Mouse (Mus musculus) retina, adult 2 months (tissue): ENCODE data around the gene Emilin1.
A peak's percentile ranks its signal among the peaks of the same experiment; 100 is the strongest.

Experiments used
- DNase-seq: peaks from one replicate; pipeline ENCODE4 v3.0.0-alpha.2; 2012; ENCODE audit warnings: low read depth, low spot score

The Emilin1 gene

DNA sequence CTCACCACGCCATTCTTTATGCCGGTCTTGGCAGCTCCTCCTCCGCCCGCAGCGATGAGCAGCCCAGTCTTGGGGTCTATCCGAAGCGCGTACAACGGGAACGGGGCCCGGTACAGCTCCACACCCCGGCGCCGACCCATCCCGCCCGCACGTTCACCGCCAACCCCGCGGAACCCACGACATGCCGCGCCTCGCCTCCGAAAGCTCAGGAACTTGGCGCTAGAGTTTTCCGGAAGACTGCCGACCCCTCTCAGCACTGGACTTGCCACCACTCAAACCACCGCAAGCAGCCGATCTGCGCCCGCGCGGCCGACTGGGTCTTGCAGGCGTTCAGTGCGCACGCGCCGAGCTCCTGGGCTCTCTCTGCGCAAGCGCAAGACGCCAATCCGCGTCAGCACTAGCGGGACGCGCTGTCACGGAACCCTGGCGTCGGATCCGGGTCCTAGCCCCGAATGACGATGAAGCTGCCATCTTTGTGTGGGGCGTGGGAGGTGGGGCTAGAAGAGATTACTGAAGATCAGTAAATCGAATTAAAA, 46.8 kb downstream of the Emilin1 start, which contains the start of gene Preb:
Preb (minus strand) TSS at position 396 of the 536 bp plus-strand sequence.
- peak; percentile 98 for DNase-seq

DNA sequence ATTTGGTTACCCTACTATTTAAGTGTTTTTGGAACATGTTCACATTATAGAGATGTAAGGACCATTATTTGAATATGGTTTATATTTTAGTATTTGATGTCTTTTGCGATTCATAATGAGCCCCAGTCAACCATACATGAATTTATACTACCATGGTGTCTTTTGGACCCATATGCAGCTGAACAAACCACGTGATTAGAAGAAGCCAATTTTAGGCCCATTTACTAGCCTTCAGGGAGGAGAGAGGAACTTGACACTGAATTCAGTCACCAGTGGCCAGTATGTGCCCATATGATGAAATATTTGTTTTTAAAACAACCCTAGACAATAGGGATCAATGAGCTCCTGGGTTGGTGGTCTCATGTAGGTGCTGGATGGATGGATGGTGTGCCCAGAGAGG, 47.6 kb downstream of the Emilin1 start:
- no peak for DNase-seq

DNA sequence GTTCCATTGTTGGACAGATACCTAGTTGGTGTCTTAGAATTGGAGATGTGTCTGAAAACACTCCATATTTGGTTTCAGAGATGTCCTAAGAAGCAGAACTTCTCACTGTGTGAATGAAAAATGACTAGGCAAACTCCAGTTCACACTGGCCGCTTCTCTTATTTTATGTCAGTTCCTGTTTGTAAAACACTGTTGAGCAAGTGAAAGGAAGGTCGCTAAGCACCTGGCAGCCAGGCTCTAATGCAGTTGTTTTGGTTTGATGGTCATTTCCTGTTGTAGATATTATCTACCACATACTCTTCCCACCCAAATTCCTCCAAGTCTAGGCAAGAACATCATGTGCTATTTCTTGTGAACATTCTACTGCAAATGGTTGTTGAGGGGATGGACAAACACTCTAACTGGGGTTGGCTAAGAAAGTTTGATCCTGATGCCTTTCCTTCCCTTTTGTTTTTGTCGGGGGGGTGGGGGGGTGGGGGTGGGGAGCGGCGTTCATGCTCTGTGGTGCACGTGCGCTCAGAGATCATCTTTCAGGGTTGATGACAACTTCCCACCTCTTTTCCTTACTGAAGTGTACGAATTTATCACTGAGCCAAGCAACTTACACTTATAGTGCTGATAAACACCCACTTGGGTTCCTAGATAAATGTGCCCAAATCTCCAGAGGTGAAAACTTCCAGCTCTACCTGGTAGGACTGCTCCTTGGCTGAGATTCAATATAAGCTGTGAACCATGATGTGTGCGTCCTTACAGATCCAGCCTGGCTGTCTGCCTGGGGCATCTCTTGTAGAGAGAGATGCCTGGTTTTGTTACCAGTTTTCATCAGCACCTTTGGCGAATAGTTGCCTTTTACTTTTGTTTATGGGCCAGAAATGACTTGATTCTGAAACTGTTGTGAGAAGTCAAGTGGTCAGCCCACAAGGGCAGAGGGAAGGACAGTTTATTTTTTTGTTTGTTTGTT, 48.6 kb downstream of the Emilin1 start:
- DNase-seq = no peak

DNA sequence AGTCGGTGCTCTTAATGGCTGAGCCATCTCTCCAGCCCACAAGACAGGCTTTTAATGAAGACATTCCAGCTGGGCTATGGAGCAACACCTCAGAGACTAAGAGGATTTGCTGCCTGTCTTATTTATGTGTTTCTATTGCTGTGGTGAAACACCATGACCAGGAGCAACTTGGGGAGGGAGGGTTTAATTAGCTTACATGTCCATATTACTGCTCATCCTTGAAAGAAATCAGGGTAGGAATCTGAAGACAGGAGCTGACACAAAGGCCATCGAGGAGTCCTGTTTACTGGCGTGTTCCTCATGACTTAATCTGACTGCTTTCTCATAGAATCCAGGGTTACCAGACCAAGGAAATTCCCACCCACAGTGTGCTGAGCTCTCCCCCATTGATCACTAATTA, 50.7 kb downstream of the Emilin1 start:
- DNase-seq = no peak

DNA sequence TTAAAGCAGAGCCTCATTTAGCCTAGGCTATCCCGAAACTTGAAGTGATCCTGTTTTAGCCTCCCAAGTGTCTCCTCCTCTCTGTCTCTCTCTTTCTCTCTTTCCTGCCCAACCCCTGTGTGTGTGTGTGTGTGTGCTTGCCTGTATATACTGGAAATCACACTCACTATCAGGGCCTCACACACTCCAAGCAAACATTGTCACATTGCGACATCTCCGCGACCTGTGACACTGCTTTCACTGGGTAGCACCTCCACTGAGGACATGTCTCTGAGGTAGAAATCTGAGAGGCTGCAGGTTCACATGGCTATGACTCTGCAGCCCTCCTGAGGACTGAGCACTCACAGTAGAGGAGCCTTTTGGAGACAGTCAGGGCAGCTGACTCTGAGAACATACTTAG, 53.0 kb downstream of the Emilin1 start:
- no peak for DNase-seq

DNA sequence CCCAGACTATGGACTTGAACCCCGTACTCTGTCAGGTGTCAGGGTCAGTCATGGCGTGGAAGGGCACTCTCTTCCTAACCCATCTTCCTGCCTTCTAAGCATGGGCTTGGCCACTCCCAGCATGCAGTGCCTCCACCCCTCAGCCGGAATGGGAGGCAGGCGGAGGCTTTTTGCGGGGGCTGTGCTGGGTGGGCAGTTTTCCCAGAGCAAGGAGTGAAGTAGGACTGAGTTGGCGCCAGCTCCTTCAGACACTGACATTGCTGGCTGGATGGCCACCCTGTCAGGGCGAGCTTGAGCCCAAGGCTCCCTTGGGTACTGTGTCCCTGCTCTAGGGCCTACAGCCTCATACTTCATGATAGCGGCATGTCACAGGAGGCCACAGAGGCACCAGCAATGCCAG, 55.2 kb downstream of the Emilin1 start, which contains the start of gene Tcf23:
Tcf23 (plus strand) TSS at position 247 of the 400 bp plus-strand sequence.
- no peak for DNase-seq

DNA sequence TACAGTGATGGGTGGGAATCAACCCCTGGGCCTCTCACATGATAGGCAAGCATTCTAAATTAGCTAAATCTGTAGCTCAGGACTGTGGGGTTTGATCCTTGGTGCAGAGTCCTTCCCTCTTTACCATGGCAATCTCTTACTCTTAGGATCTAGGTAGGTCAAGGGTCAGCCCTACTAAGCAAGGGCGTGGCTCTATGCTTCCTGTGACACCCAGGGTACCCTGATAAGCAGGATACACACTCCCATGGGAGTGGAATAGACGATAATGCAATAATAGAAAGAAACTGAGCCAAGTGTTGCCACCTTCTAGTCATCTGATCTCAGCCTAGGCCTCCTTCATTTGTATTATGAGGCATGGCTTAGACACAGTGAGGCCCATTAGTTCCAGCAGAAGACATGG, 56.2 kb downstream of the Emilin1 start:
- no peak for DNase-seq
